Mouse (Mus musculus) left cerebral cortex, adult 2 months (tissue): ENCODE data around the gene Psme3. TPM values are rescaled to one million over a fixed set of nuclear protein-coding genes. Genes with fewer than 3 reads are reported as not detected.
"Not testable (repeated sequence)": the region's sequence is repeated elsewhere in the genome, so short reads cannot be mapped to it uniquely, and the experiment has no call there.

Source experiments
- DNase-seq, 2 experiments: peaks; one replicate each; pipeline ENCODE4 v3.0.0; 2021 to 2022; ENCODE audit warnings: low spot score in 2 of 2, mixed read lengths in 1 of 2; ENCODE audit errors: extremely low spot score in 1 of 2
- H3K27ac ChIP-seq: fragments of 200-600 bp; 2 replicates; pipeline ENCODE4 v1.8.1; 2022
- H3K4me3 ChIP-seq: fragments of 200-600 bp; 2 replicates; pipeline ENCODE4 v1.8.1; 2022
- CTCF ChIP-seq: fragments of 200-600 bp; IDR thresholded peaks from 2 replicates; pipeline ENCODE4 v1.8.1; 2022; ENCODE audit warnings: antibody characterized with exemption, mild to moderate bottlenecking, moderate library complexity
- intact Hi-C: fragments of 180-260 bp; cut with DNase I; formaldehyde crosslinking; loops from one replicate; pipeline ENCODE4 v1.15.1; 2025
- total RNA-seq, 2 experiments: library from RNA; stranded (reverse); gene quantifications; 2 replicates each; pipeline ENCODE4 v1.2.3; 2021

The Psme3 gene
- total RNA-seq, 2 experiments from 2014 or later: 125 to 132 TPM

GRCm38 (mm10) chr11:101316501-101316917 is 496 bp downstream of the Psme3 start:
- TF ChIP-seq CTCF: no peak
- peak in 1 of 2 experiments; percentile 19 for DNase-seq
- peak overlapping the region; percentile 87 for H3K27ac ChIP-seq
- intact Hi-C loops: no loop called here
- H3K4me3 ChIP-seq: peak overlapping the region; percentile 100

GRCm38 (mm10) chr11:101323609-101324008 is 7.6 kb downstream of the Psme3 start:
- Histone ChIP-seq H3K27ac (no peak overlapping the region), H3K4me3 (no peak overlapping the region)
- DNase-seq: peak; percentile 63 to 75
- TF ChIP-seq CTCF: peak; percentile 97
- intact Hi-C loops: loop anchor here (1.0 kb wide), 1 partner anchor 72 kb away; no protein-coding TSS in a partner anchor

GRCm38 (mm10) chr11:101324763-101325162 is 8.8 kb downstream of the Psme3 start, which contains the start of gene Aoc2:
Gene Aoc2, plus strand, starts transcription at chr11:101325063.
- no peak for TF ChIP-seq CTCF
- intact Hi-C loops: no loop called here
- Histone ChIP-seq H3K4me3 (no peak within 1 kb of the TSS), H3K27ac (no peak within 1 kb of the TSS)
- DNase-seq: no peak

GRCm38 (mm10) chr11:101325201-101325600 is 9.2 kb downstream of the Psme3 start:
- H3K27ac ChIP-seq, intact Hi-C loops, H3K4me3 ChIP-seq, DNase-seq: not testable (repeated sequence)

GRCm38 (mm10) chr11:101326147-101326546 is 10.1 kb downstream of the Psme3 start:
- H3K27ac ChIP-seq: no peak overlapping the region
- no peak overlapping the region for H3K4me3 ChIP-seq
- no peak for DNase-seq
- intact Hi-C loops: no loop called here
- no peak for TF ChIP-seq CTCF

GRCm38 (mm10) chr11:101327311-101327710 is 11.3 kb downstream of the Psme3 start:
- Histone ChIP-seq H3K4me3 (no peak overlapping the region), H3K27ac (no peak overlapping the region)
- no peak for DNase-seq
- TF ChIP-seq CTCF: no peak
- intact Hi-C loops: no loop called here

- no peak for TF ChIP-seq CTCF
- Histone ChIP-seq H3K27ac (no peak overlapping the region), H3K4me3 (no peak overlapping the region)
- intact Hi-C loops: no loop called here
- DNase-seq: peak; percentile 21 to 38
Measured at GRCm38 (mm10) chr11:101328941-101329635, 13.1 kb downstream of the Psme3 start.

GRCm38 (mm10) chr11:101330371-101330924 is 14.4 kb downstream of the Psme3 start, which contains the start of gene Aoc3:
Gene Aoc3, plus strand, starts transcription at chr11:101330605.
- no peak for TF ChIP-seq CTCF
- no peak for DNase-seq
- Histone ChIP-seq H3K4me3 (no peak within 1 kb of the TSS), H3K27ac (no peak within 1 kb of the TSS)
- intact Hi-C loops: no loop called here

- intact Hi-C loops, H3K27ac ChIP-seq, H3K4me3 ChIP-seq, DNase-seq: not testable (repeated sequence)
Measured at GRCm38 (mm10) chr11:101330961-101331360, 14.9 kb downstream of the Psme3 start.

- TF ChIP-seq CTCF: no peak
- DNase-seq: no peak
- intact Hi-C loops: no loop called here
- Histone ChIP-seq H3K4me3 (no peak overlapping the region), H3K27ac (no peak overlapping the region)
Measured at GRCm38 (mm10) chr11:101332537-101332936, 16.5 kb downstream of the Psme3 start.

- no peak for DNase-seq
- intact Hi-C loops: no loop called here
- TF ChIP-seq CTCF: no peak
- Histone ChIP-seq H3K4me3 (no peak overlapping the region), H3K27ac (no peak overlapping the region)
Measured at GRCm38 (mm10) chr11:101334023-101334422, 18.0 kb downstream of the Psme3 start.

- no peak overlapping the region for H3K4me3 ChIP-seq
- no peak overlapping the region for H3K27ac ChIP-seq
- no peak for DNase-seq
- intact Hi-C loops: no loop called here
- TF ChIP-seq CTCF: no peak
Measured at GRCm38 (mm10) chr11:101334516-101334915, 18.5 kb downstream of the Psme3 start.

GRCm38 (mm10) chr11:101335685-101336084 is 19.7 kb downstream of the Psme3 start:
- Histone ChIP-seq H3K27ac (no peak overlapping the region), H3K4me3 (no peak overlapping the region)
- TF ChIP-seq CTCF: no peak; the same call in 1 of the 2 replicates
- DNase-seq: no peak
- intact Hi-C loops: no loop called here
